Mouse (Mus musculus) natural killer cell, adult 2 months (primary cell): ENCODE results near the gene Wdr25.

Experiments used
- DNase-seq, 2 experiments: peaks; one replicate each; pipeline ENCODE4 v3.0.0; 2022; ENCODE audit warnings: low spot score in 2 of 2

The Wdr25 gene

GRCm38 (mm10) chr12:108936834-108937233 is 43.4 kb downstream of the Wdr25 start:
- no peak for DNase-seq

GRCm38 (mm10) chr12:108937506-108937905 is 44.1 kb downstream of the Wdr25 start:
- DNase-seq: peak in 1 of 2 experiments; percentile 5

GRCm38 (mm10) chr12:108938844-108939243 is 45.4 kb downstream of the Wdr25 start:
- DNase-seq: no peak

- DNase-seq: no peak
Observed at GRCm38 (mm10) chr12:108939317-108939716, 45.9 kb downstream of the Wdr25 start.

- DNase-seq: no peak
Observed at GRCm38 (mm10) chr12:108940255-108940654, 46.8 kb downstream of the Wdr25 start.

GRCm38 (mm10) chr12:108941282-108941681 is 47.9 kb downstream of the Wdr25 start:
- no peak for DNase-seq

- DNase-seq: no peak
Observed at GRCm38 (mm10) chr12:108942203-108942923, 48.9 kb downstream of the Wdr25 start.

- DNase-seq: no peak
Observed at GRCm38 (mm10) chr12:108953011-108953550, 59.6 kb downstream of the Wdr25 start.

- DNase-seq: no peak
Observed at GRCm38 (mm10) chr12:108953838-108954237, 60.4 kb downstream of the Wdr25 start.

GRCm38 (mm10) chr12:108954456-108954855 is 61.0 kb downstream of the Wdr25 start:
- no peak for DNase-seq

GRCm38 (mm10) chr12:108958483-108958882 is 65.1 kb downstream of the Wdr25 start:
- DNase-seq: no peak

GRCm38 (mm10) chr12:108958991-108959638 is 65.7 kb downstream of the Wdr25 start:
- no peak for DNase-seq

GRCm38 (mm10) chr12:108959639-108960219 is 66.3 kb downstream of the Wdr25 start:
- no peak for DNase-seq

- no peak for DNase-seq
Observed at GRCm38 (mm10) chr12:108960225-108960624, 66.8 kb downstream of the Wdr25 start.

- no peak for DNase-seq
Observed at GRCm38 (mm10) chr12:108967631-108968030, 74.2 kb downstream of the Wdr25 start.

GRCm38 (mm10) chr12:108968031-108968430 is 74.6 kb downstream of the Wdr25 start:
- no peak for DNase-seq

- no peak for DNase-seq
Observed at GRCm38 (mm10) chr12:108971446-108971845, 78.0 kb downstream of the Wdr25 start.

- DNase-seq: no peak
Observed at GRCm38 (mm10) chr12:108972234-108972633, 78.8 kb downstream of the Wdr25 start.

- no peak for DNase-seq
Observed at GRCm38 (mm10) chr12:108979977-108980376, 86.5 kb downstream of the Wdr25 start.

GRCm38 (mm10) chr12:108981941-108982683 is 88.7 kb downstream of the Wdr25 start:
- DNase-seq: no peak

- DNase-seq: no peak
Observed at GRCm38 (mm10) chr12:108982684-108982960, 89.2 kb downstream of the Wdr25 start.

GRCm38 (mm10) chr12:108983496-108983895 is 90.1 kb downstream of the Wdr25 start:
- DNase-seq: no peak
